Mouse (Mus musculus) small intestine, adult 2 months (tissue): ENCODE results near the gene Pde7b.

Experiments
- CTCF ChIP-seq: fragments of 200-500 bp; IDR thresholded peaks from 2 replicates; pipeline ENCODE4 v1.5.1; 2012; ENCODE audit warnings: low read depth, mild to moderate bottlenecking, control low read depth, inconsistent platforms, low read length, moderate library complexity, mixed read lengths; ENCODE audit not compliant: insufficient replicate concordance, insufficient read length; ENCODE audit errors: extremely low read depth
- POLR2A ChIP-seq: fragments of 200-500 bp; IDR thresholded peaks from 2 replicates; pipeline ENCODE4 v1.6.1; 2012; ENCODE audit warnings: low read depth, mild to moderate bottlenecking, control low read depth, inconsistent platforms, low read length, moderate library complexity

GRCm38 (mm10) chr10:20474831-20475230, 250.0 kb downstream of the Pde7b start:
- TF ChIP-seq POLR2A (no peak), CTCF (no peak)
